Mouse (Mus musculus) embryonic facial prominence, embryonic 12.5 days (tissue): ENCODE data around the gene Slc4a4. TPM values are rescaled to one million over a fixed set of nuclear protein-coding genes. Genes with fewer than 3 reads are reported as not detected.

Source experiments
- ATAC-seq: fragments of 200-750 bp; cut with Nextera tagmentation; 2 replicates; pipeline ENCODE4 v1.8.0; 2017; ENCODE audit not compliant: insufficient number of reproducible peaks, insufficient read depth, low FRiP score, low TSS enrichment
- H3K27ac ChIP-seq: fragments of 300-500 bp; sonication (generic); 2 replicates; pipeline ENCODE4 v1.5.1; 2016; ENCODE audit warnings: mild to moderate bottlenecking
- H3K27me3 ChIP-seq: fragments of 300-500 bp; sonication (generic); 2 replicates; pipeline ENCODE4 v1.6.1; 2016; ENCODE audit warnings: mild to moderate bottlenecking, moderate library complexity
- H3K36me3 ChIP-seq: fragments of 300-500 bp; sonication (generic); 2 replicates; pipeline ENCODE4 v1.6.1; 2016; ENCODE audit warnings: mild to moderate bottlenecking
- H3K4me1 ChIP-seq: fragments of 300-500 bp; sonication (generic); 2 replicates; pipeline ENCODE4 v1.6.1; 2016
- H3K4me2 ChIP-seq: fragments of 300-500 bp; sonication (generic); replicated peaks from 2 replicates; pipeline ENCODE4 v1.6.1; 2016; ENCODE audit warnings: mild to moderate bottlenecking, moderate library complexity
- H3K4me3 ChIP-seq: fragments of 300-500 bp; sonication (generic); 2 replicates; pipeline ENCODE4 v1.5.1; 2016; ENCODE audit warnings: mild to moderate bottlenecking
- H3K9ac ChIP-seq: fragments of 300-500 bp; sonication (generic); 2 replicates; pipeline ENCODE4 v1.6.1; 2016; ENCODE audit warnings: mild to moderate bottlenecking, moderate library complexity
- H3K9me3 ChIP-seq: fragments of 300-500 bp; sonication (generic); 2 replicates; pipeline ENCODE4 v1.6.1; 2016; ENCODE audit warnings: mild to moderate bottlenecking, moderate library complexity
- WGBS: fragments of 180-500 bp; shearing (Covaris S2); methylation state at CpG from one replicate; pipeline ENCODE4 v1.1.7; 2016; 5-methylcytosine and 5-hydroxymethylcytosine counted together
- polyA plus RNA-seq: library from polyadenylated mRNA; unstranded; fragments of >200 nt; fragmentation: Nextera tagmentation; extraction: Ambion mirVana; gene quantifications from 2 replicates; pipeline ENCODE4 v1.2.1, GENCODE M21; 2016

Gene Slc4a4
- polyA plus RNA-seq, 1 experiment from 2014 or later, result 2.8 TPM

DNA sequence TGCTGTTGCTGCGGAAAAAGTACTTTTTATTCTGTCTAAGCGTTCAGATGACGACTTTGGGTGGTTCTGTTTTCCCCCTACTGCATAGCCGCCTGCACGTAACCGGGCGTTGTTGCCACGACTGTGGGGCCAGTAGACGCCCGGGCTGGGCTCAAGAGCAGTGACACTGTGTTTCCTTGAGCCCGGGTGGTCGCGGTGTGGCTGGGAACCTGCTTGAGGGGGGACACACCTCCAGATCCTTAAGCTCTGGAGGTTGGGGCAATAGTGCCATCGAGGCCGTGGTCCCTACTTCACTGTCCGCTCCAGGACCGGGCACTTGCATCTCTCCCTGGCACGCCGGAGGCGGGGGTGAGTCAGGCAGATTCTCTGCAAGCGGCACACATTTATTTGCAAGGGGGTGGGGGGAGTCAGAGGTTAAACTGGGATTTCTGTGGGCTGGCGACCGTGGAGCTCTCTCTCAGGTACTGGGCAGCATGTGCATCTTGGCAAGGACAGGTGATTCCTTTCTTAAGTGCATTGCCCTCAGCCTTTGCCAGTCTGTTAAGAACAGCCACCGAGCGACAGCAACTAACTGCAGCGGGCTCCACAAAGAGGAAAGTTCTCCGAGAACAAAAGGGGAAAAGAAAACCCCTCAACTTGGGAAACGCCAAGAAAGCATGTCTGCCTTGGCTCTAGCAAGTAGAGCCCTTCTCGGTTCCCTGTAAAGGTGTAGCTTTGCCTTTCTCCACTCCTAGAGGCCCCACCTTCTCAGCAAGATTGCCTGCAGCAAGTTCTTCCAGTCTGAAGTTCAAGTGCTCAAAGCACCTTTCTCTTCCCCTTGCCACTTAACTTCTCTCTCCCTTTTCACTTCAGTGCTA lies 1.2 kb downstream of the Slc4a4 start:
- no peaks in the 10 kb centered on the region for H3K36me3 ChIP-seq
- H3K4me1 ChIP-seq, result peaks cover 12% of the 10 kb centered on the region; the same call in 1 of the 2 replicates
- H3K27ac ChIP-seq, result no peak overlapping the region
- WGBS, result 2% methylated on average over 29 of the region's 29 CpGs
- peak overlapping the region; percentile 83 for H3K9ac ChIP-seq
- H3K4me2 ChIP-seq, result peak overlapping the region; percentile 94
- no peaks in the 10 kb centered on the region for H3K9me3 ChIP-seq
- no peak for ATAC-seq
- H3K4me3 ChIP-seq, result peak overlapping the region; percentile 78
- H3K27me3 ChIP-seq, result peaks cover 16% of the 10 kb centered on the region

DNA sequence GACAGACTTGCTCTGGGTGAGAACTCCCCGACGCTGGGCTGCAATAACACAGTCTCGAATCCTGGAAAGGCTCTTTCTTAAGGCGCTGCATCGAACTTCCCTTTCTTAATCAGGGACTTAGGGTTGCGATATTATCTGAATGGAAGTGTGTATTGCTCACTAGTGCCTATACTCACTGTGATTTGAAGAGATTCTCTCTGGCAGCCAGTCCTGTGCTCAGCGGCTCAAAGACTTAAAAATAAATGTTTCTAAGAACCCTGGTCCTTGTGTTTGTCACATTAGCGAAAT lies 1.7 kb downstream of the Slc4a4 start:
- WGBS, result 37% methylated on average over 8 of the region's 8 CpGs
- peak overlapping the region; percentile 78 for H3K4me3 ChIP-seq
- H3K9ac ChIP-seq, result no peak overlapping the region; the same call in 1 of the 2 replicates
- H3K4me1 ChIP-seq, result peaks cover 12% of the 10 kb centered on the region; the same call in 1 of the 2 replicates
- H3K27ac ChIP-seq, result no peak overlapping the region
- peak overlapping the region; percentile 94 for H3K4me2 ChIP-seq
- no peaks in the 10 kb centered on the region for H3K36me3 ChIP-seq
- H3K27me3 ChIP-seq, result peaks cover 16% of the 10 kb centered on the region
- H3K9me3 ChIP-seq, result no peaks in the 10 kb centered on the region
- no peak for ATAC-seq

DNA sequence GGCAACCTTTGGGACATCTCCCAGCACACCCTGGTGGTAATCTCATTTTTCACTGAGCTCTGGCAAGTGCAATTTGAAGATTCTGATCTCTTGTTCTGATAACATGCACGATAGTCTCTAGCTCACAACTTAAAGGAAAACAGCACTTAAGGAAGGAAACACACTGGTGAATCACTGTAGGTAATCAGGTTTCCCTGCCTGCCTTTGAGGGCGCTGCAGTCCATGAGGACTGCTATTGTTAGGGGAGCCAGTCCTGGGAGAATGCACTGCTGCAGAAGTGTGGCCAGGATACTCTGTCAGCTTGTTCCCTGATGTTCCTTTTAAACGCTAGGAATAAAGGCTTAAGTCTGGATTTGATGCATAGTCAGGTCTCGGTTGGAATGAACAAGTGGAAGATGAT lies 2.7 kb downstream of the Slc4a4 start:
- Histone ChIP-seq H3K4me3 (no peak overlapping the region), H3K27ac (no peak overlapping the region), H3K4me1 (peaks cover 12% of the 10 kb centered on the region; the same call in 1 of the 2 replicates), H3K9me3 (no peaks in the 10 kb centered on the region), H3K36me3 (no peaks in the 10 kb centered on the region), H3K4me2 (no peak overlapping the region), H3K27me3 (peaks cover 16% of the 10 kb centered on the region), H3K9ac (no peak overlapping the region)
- WGBS, result 21% methylated on average over 4 of the region's 4 CpGs
- ATAC-seq, result no peak

DNA sequence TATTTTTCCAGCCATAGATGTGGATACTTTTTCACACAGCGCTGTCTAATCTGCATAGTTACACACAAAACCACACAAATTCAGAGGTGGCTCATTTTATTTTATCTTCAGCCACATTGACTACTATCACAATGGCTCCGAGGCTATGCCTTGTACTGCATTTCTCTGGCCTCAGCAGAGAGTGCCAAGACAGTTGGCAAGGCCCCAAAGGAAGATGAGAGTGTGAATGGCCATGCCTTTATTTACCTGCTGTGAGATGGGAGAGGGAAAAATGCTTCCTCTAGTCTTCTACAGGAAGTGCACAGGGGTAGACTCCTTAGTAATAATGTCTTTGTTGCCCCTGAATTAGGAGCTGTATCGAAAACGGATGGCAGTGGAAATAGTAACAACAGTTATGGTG lies 3.5 kb downstream of the Slc4a4 start:
- no peak overlapping the region for H3K27ac ChIP-seq
- WGBS, result 93% methylated on average over 4 of the region's 4 CpGs
- ATAC-seq, result no peak
- H3K4me2 ChIP-seq, result no peak overlapping the region
- peaks cover 12% of the 10 kb centered on the region; the same call in 1 of the 2 replicates for H3K4me1 ChIP-seq
- H3K9ac ChIP-seq, result no peak overlapping the region
- H3K9me3 ChIP-seq, result no peaks in the 10 kb centered on the region
- H3K4me3 ChIP-seq, result no peak overlapping the region
- H3K27me3 ChIP-seq, result peaks cover 16% of the 10 kb centered on the region
- H3K36me3 ChIP-seq, result no peaks in the 10 kb centered on the region

DNA sequence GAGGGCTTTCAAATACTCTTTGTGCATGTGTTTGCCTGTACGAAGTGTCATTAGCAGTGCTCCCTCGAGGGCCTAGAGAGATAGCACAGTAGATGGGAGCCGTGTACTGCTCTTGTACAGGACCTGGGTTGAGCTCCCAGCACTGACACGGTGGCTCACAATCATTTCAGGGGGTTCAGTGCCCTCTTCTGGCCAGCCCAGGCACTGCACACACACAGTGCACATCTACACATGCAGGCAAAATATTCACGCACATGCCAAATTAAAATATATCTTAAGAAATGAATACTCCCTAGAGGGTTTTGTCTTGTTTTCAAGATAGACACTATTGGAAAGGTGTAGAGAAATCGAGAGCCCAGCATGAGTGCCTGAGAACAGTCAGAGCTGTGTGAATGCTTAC lies 10.0 kb downstream of the Slc4a4 start:
- Histone ChIP-seq H3K9ac (no peak overlapping the region), H3K4me3 (no peak overlapping the region), H3K4me1 (no peaks in the 10 kb centered on the region), H3K27ac (no peak overlapping the region), H3K27me3 (no peaks in the 10 kb centered on the region), H3K4me2 (no peak overlapping the region), H3K36me3 (no peaks in the 10 kb centered on the region), H3K9me3 (no peaks in the 10 kb centered on the region)
- ATAC-seq, result no peak
- WGBS, result 91% methylated on average over 6 of the region's 6 CpGs

DNA sequence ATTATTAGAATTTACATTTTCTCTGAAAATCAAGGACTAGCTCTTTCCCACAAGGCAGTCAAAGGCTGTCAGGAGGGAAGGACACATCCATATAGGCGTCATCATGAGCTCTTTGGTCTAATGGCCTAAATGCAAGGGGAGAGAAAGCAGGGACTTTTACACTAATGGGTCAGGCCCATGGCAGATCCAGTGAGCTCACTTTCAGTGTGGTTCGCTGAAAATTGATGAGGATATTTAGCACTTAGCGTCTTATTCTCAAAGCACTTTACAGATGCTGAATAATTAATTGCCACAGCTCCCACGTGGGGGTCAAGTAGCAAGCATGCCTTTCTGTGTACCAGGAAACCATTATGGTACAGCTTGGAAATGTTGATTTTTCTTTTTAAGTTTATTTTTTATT lies 16.5 kb downstream of the Slc4a4 start:
- H3K9ac ChIP-seq, result no peak overlapping the region
- no peak overlapping the region for H3K27ac ChIP-seq
- 67% methylated on average over 4 of the region's 4 CpGs for WGBS
- no peaks in the 10 kb centered on the region for H3K9me3 ChIP-seq
- no peaks in the 10 kb centered on the region for H3K27me3 ChIP-seq
- H3K4me3 ChIP-seq, result no peak overlapping the region
- no peak overlapping the region for H3K4me2 ChIP-seq
- H3K4me1 ChIP-seq, result no peaks in the 10 kb centered on the region
- no peak for ATAC-seq
- H3K36me3 ChIP-seq, result no peaks in the 10 kb centered on the region

DNA sequence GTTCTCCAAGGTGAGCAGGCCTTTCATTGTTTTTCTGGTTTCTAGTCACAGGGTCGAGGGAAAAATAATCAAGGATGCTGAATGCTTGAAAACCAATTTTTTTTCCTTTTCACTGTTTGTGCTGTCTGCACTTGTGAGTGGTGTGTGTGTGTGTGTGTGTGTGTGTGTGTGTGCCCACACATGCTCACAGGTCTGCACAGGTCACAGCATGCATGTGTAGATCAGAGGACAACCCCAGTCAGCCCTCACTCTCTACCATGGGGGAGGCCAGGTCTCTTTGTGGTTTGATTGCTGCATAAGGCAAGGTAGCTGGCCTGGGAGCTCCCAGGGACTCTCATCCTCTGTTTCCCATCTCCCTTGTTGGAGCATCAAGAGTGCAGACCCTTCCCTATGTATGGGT lies 16.9 kb downstream of the Slc4a4 start:
- 73% methylated on average over 1 of the region's 1 CpGs for WGBS

DNA sequence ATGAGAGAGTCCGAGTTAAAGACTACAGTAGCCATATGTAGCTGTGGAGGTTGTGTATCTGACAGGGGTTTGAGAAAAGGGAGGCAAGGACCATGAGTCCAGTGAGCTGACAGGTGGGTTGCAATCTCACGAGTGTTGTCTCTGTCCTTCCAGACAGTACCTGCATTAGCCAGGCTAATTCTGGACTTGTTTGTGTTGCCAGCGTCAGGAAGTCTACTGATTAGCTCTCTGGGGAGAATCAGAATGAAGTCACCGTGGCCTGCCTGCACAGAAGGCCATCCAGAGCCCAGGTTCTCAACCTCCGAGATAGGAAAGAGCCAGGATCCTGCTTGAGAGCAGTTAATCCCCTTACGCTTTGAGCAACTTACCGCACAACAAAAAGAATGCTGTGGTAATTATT lies 18.2 kb downstream of the Slc4a4 start:
- Histone ChIP-seq H3K4me3 (no peak overlapping the region), H3K36me3 (no peaks in the 10 kb centered on the region), H3K27ac (no peak overlapping the region), H3K9me3 (no peaks in the 10 kb centered on the region), H3K27me3 (no peaks in the 10 kb centered on the region), H3K9ac (no peak overlapping the region), H3K4me1 (no peaks in the 10 kb centered on the region), H3K4me2 (no peak overlapping the region)
- WGBS, result 69% methylated on average over 7 of the region's 7 CpGs
- no peak for ATAC-seq

More for the DNA sequence above, 16.9 kb downstream of the Slc4a4 start:
- H3K9me3 ChIP-seq, result no peaks in the 10 kb centered on the region
- no peak overlapping the region for H3K4me3 ChIP-seq
- no peaks in the 10 kb centered on the region for H3K4me1 ChIP-seq
- no peak overlapping the region for H3K27ac ChIP-seq
- no peak for ATAC-seq
- H3K4me2 ChIP-seq, result no peak overlapping the region
- no peaks in the 10 kb centered on the region for H3K36me3 ChIP-seq
- H3K9ac ChIP-seq, result no peak overlapping the region
- no peaks in the 10 kb centered on the region for H3K27me3 ChIP-seq

DNA sequence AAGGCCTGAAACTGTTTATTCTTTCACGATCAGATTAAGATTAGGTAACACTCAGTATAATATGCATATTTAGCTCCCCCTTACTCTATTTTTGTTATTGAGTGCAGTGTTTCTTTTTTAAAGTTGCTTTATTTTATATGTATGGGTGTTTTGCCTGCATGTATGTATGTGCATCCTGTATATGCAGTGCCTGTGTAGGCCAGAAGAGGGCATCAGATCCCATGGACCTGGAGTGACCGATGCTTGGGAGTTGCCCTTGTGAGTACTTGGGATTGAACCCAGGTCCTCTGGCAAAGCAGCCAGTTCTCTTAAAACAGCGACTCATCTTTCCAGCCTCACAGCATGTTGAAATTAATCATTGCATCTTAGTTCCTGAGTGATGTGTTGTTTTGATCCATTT lies 21.0 kb downstream of the Slc4a4 start:
- ATAC-seq, result no peak
- no peak overlapping the region for H3K4me3 ChIP-seq
- H3K27ac ChIP-seq, result no peak overlapping the region
- no peak overlapping the region for H3K4me2 ChIP-seq
- H3K27me3 ChIP-seq, result no peaks in the 10 kb centered on the region
- H3K36me3 ChIP-seq, result no peaks in the 10 kb centered on the region
- 91% methylated on average over 3 of the region's 3 CpGs for WGBS
- no peak overlapping the region for H3K9ac ChIP-seq
- no peaks in the 10 kb centered on the region for H3K9me3 ChIP-seq
- no peaks in the 10 kb centered on the region for H3K4me1 ChIP-seq

DNA sequence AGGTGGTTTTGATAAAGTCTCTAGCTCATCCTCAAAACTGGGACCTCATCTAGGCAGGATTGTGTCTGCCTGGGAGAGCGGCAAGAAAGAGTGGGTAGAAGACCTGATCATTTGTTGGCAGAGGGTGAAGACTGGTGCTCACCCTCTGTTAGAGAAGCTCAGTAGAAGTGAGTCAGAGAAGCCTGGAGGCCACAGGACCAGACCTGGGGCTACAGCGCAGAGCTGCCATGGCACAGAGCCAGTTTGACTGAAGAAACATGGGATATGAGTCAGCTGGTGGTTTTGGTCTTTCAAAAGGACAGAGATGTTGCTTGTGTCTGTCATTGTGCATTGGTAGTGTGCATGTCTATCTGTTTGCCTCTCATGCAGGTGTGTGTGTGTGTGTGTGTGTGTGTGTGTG lies 26.0 kb downstream of the Slc4a4 start:
- 94% methylated on average over 2 of the region's 2 CpGs for WGBS
- no peaks in the 10 kb centered on the region for H3K27me3 ChIP-seq
- H3K4me3 ChIP-seq, result no peak overlapping the region
- H3K9ac ChIP-seq, result no peak overlapping the region
- H3K4me1 ChIP-seq, result no peaks in the 10 kb centered on the region
- no peaks in the 10 kb centered on the region for H3K9me3 ChIP-seq
- no peaks in the 10 kb centered on the region for H3K36me3 ChIP-seq
- H3K27ac ChIP-seq, result no peak overlapping the region
- no peak for ATAC-seq
- H3K4me2 ChIP-seq, result no peak overlapping the region

DNA sequence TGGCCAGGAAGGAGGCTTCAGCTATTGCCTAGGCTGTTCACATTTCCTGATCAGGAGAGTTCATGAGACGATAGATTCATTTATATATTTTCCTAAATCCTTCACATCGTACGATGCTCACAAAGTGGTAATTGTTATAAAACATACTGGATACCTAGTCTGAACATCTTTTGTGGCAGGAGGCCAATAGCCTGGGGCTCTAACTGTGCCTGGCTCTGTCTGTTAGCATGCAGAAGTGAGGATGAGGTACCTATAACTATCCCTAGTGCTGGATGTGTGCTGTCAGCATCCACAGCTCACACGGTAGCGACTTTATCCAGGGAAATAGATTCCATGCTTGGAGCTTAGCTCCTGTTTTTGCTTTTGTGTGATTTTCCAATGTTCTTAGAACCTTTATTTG lies 28.5 kb downstream of the Slc4a4 start:
- Histone ChIP-seq H3K27me3 (no peaks in the 10 kb centered on the region), H3K9ac (no peak overlapping the region), H3K4me1 (no peaks in the 10 kb centered on the region), H3K9me3 (no peaks in the 10 kb centered on the region), H3K27ac (no peak overlapping the region), H3K4me3 (no peak overlapping the region), H3K36me3 (no peaks in the 10 kb centered on the region), H3K4me2 (no peak overlapping the region)
- no peak for ATAC-seq
- 83% methylated on average over 5 of the region's 5 CpGs for WGBS

DNA sequence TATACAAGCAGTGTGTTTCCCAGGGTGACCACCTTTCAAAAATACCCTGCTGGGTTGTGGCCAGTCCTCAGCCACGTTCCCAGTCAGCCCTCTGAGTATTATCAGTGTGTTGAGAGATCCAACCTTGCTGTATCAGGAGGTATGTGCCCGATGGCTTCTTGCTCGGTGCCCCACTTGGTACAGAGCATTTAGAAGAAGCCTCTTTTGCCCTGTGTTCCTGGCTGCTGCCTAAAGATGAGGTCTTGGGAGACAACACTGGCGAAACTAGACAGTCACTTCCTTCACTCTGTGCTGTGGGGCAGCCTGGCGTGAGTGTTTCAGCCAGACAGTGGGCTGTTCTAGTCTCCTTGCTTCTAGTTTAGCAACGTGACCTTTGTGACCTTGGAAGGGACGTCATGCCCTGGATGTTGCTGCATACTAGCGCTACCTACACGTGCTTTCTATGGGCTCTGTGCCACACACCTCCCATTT lies 29.9 kb downstream of the Slc4a4 start:
- no peak overlapping the region for H3K27ac ChIP-seq
- no peak overlapping the region for H3K9ac ChIP-seq
- no peaks in the 10 kb centered on the region for H3K27me3 ChIP-seq
- no peaks in the 10 kb centered on the region for H3K4me1 ChIP-seq
- ATAC-seq, result no peak
- no peaks in the 10 kb centered on the region for H3K36me3 ChIP-seq
- H3K4me3 ChIP-seq, result no peak overlapping the region
- no peak overlapping the region for H3K4me2 ChIP-seq
- no peaks in the 10 kb centered on the region for H3K9me3 ChIP-seq
- WGBS, result 64% methylated on average over 9 of the region's 9 CpGs
